Comparison of ENCODE assay signal across 8 mouse cellular contexts in the genomic region with DNA sequence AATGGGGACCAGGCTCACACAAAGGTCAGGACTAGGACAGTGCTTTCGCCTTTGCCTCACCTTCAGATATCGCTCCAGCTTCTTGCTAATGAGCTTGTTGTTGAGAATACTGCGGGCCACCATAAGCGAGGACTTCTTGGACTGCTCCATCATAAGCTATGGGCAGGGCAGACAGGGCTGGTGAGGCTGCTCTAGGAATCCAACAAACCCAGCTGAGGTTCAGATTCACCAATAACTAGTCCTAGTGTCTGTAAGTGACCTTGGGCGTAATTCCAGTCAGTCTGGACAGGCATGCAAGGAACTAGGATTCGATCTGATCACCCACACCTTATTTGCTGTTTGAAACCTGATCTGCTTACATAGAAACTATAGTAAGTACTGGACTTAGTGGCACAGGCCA. TPM values are rescaled to one million over a fixed set of nuclear protein-coding genes. Genes with fewer than 3 reads are reported as not detected.
DNase-seq lines count a peak whose midpoint lies in the region; ATAC-seq and TF ChIP-seq lines count a peak whose summit lies in the region.

No protein-coding gene starts in this region.

- peak overlapping the region; percentile 71 for H3K4me3 ChIP-seq in cerebellum, adult 2 months (replicated peaks; ENCODE audit: insufficient read depth, low read depth, low read length)
- peak overlapping the region; percentile 98 for H3K4me3 ChIP-seq in kidney, embryonic 16.5 days (ENCODE audit: low read length)
- peak overlapping the region; percentile 77 for H3K4me3 ChIP-seq in neural tube, embryonic 15.5 days (replicated peaks)

- TF ChIP-seq CTCF in cerebellum, adult 2 months (IDR thresholded peaks at IDR 0.05; ENCODE audit: borderline replicate concordance, insufficient read depth, low read depth, low read length), result no peak

- H3K4me1 ChIP-seq in cerebellum, adult 2 months (ENCODE audit: control insufficient read depth, insufficient read depth, low read length), result peaks cover 3% of the 10 kb centered on the region; the same call in 1 of the 2 replicates
- H3K4me1 ChIP-seq in kidney, embryonic 16.5 days (ENCODE audit: insufficient read depth, low read length), result peaks cover 12% of the 10 kb centered on the region
- peaks cover 36% of the 10 kb centered on the region for H3K4me1 ChIP-seq in neural tube, embryonic 15.5 days

- TF ChIP-seq POLR2A in cerebellum, adult 2 months (IDR thresholded peaks at IDR 0.05; ENCODE audit: borderline replicate concordance, insufficient read depth, low read length), result no peak

- H3K27me3 ChIP-seq in cerebellum, adult 2 months (ENCODE audit: control insufficient read depth, insufficient read depth, low read length), result no peaks in the 10 kb centered on the region
- no peaks in the 10 kb centered on the region for H3K27me3 ChIP-seq in kidney, embryonic 16.5 days (ENCODE audit: insufficient read depth, low read length)
- H3K27me3 ChIP-seq in neural tube, embryonic 15.5 days (replicated peaks), result no peaks in the 10 kb centered on the region

- H3K36me3 ChIP-seq in kidney, embryonic 16.5 days (ENCODE audit: insufficient read depth, low read length), result peaks cover 29% of the 10 kb centered on the region
- H3K36me3 ChIP-seq in neural tube, embryonic 15.5 days, result peaks cover 50% of the 10 kb centered on the region

- peak overlapping the region; percentile 72 for H3K9ac ChIP-seq in kidney, embryonic 16.5 days (replicated peaks; ENCODE audit: low read length)
- peak overlapping the region; percentile 79 for H3K9ac ChIP-seq in neural tube, embryonic 15.5 days (replicated peaks)

- intact Hi-C loops in gastrocnemius, postnatal 14 days (cut with DNase I; ENCODE audit: low total_unique reads), result no loop called here

- 19% methylated on average over 6 of the region's 6 CpGs for WGBS in cerebellum, adult 2 months
- 11% methylated on average over 6 of the region's 6 CpGs for WGBS in kidney, embryonic 16.5 days
- WGBS in neural tube, embryonic 15.5 days, result 28% methylated on average over 6 of the region's 6 CpGs

- ATAC-seq in erythroid progenitor cell, adult 5-6 weeks (replicated peaks; ENCODE audit: low FRiP score, poor library complexity, severe bottlenecking), result peak; percentile 1; the same call in 1 of the 2 replicates
- 0 out of 2 replicates have a peak, but pooled peaks have one; percentile 1 for ATAC-seq in kidney, embryonic 16.5 days (ENCODE audit: low FRiP score, low TSS enrichment)
- ATAC-seq in neural tube, embryonic 15.5 days (ENCODE audit: low FRiP score), result peak; percentile 0; the same call in 1 of the 2 replicates

- peak overlapping the region; percentile 63 for H3K4me2 ChIP-seq in kidney, embryonic 16.5 days (replicated peaks; ENCODE audit: low read depth, low read length)
- H3K4me2 ChIP-seq in neural tube, embryonic 15.5 days, result peak overlapping the region; percentile 83

- DNase-seq in cerebellum, adult 2 months, result no peak
- no peak for DNase-seq in cerebellum, postnatal 36 days
- DNase-seq in 416B (ENCODE audit: low read depth), result peak; percentile 36
- no peak for DNase-seq in testis, postnatal 14 days (ENCODE audit: low spot score)
- no peak for DNase-seq in gastrocnemius, postnatal 14 days

- no peaks in the 10 kb centered on the region for H3K9me3 ChIP-seq in kidney, embryonic 16.5 days (ENCODE audit: low read length)
- no peaks in the 10 kb centered on the region for H3K9me3 ChIP-seq in neural tube, embryonic 15.5 days (replicated peaks)

- H3K27ac ChIP-seq in cerebellum, adult 2 months (ENCODE audit: insufficient read depth, low read length), result 0 out of 2 replicates have a peak overlapping the region, but pooled peaks have one; percentile 33
- peak overlapping the region; percentile 97 for H3K27ac ChIP-seq in kidney, embryonic 16.5 days (ENCODE audit: low read length)
- H3K27ac ChIP-seq in neural tube, embryonic 15.5 days (replicated peaks), result peak overlapping the region; percentile 99

RNA-seq across cellular contexts. Expression of a gene that starts 0.8 kb away (rescaled TPM):
- polyA plus RNA-seq in cerebellum, adult 2 months (2012; rRNA removed), result 117 and 127 TPM in 2 replicates
- total RNA-seq in erythroid progenitor cell, adult 5-6 weeks (2015; ENCODE audit: low replicate concordance), result 26.8 and 33.5 TPM in 2 replicates
- 60.9 and 62.4 TPM in 2 replicates for total RNA-seq in erythroid progenitor cell, adult 5-6 weeks (2017; ENCODE audit: low replicate concordance)
- 112 and 126 TPM in 2 replicates for polyA plus RNA-seq in kidney, embryonic 16.5 days (2015; fragmentation: Nextera tagmentation; extraction: Ambion mirVana)
- polyA plus RNA-seq in neural tube, embryonic 15.5 days (2015; fragmentation: Nextera tagmentation; extraction: Ambion mirVana), result 100 and 101 TPM in 2 replicates
- total RNA-seq in gastrocnemius, postnatal 14 days (2021), result 10 to 100 TPM; 29.3 to 30.5 TPM

RNA-seq across cellular contexts. Expression of a gene that starts 28.6 kb away (rescaled TPM):
- 279 and 287 TPM in 2 replicates for polyA plus RNA-seq in cerebellum, adult 2 months (2012; rRNA removed)
- 45.8 and 108 TPM in 2 replicates for total RNA-seq in erythroid progenitor cell, adult 5-6 weeks (2015; ENCODE audit: low replicate concordance)
- 150 and 167 TPM in 2 replicates for total RNA-seq in erythroid progenitor cell, adult 5-6 weeks (2017; ENCODE audit: low replicate concordance)
- polyA plus RNA-seq in kidney, embryonic 16.5 days (2015; fragmentation: Nextera tagmentation; extraction: Ambion mirVana), result 124 and 130 TPM in 2 replicates
- 146 and 170 TPM in 2 replicates for polyA plus RNA-seq in neural tube, embryonic 15.5 days (2015; fragmentation: Nextera tagmentation; extraction: Ambion mirVana)
- 10 to 100 TPM; 20.8 to 28.0 TPM for total RNA-seq in gastrocnemius, postnatal 14 days (2021)

RNA-seq across cellular contexts. Expression of a gene that starts 37.3 kb away (rescaled TPM):
- polyA plus RNA-seq in cerebellum, adult 2 months (2012; rRNA removed), result 54.5 and 55.0 TPM in 2 replicates
- total RNA-seq in erythroid progenitor cell, adult 5-6 weeks (2015; ENCODE audit: low replicate concordance), result 116 and 144 TPM in 2 replicates
- 61.8 and 82.5 TPM in 2 replicates for total RNA-seq in erythroid progenitor cell, adult 5-6 weeks (2017; ENCODE audit: low replicate concordance)
- polyA plus RNA-seq in kidney, embryonic 16.5 days (2015; fragmentation: Nextera tagmentation; extraction: Ambion mirVana), result 84.5 and 99.3 TPM in 2 replicates
- 73.9 and 84.4 TPM in 2 replicates for polyA plus RNA-seq in neural tube, embryonic 15.5 days (2015; fragmentation: Nextera tagmentation; extraction: Ambion mirVana)
- total RNA-seq in gastrocnemius, postnatal 14 days (2021), result 10 to 100 TPM; 47.0 to 47.7 TPM

Comparison
In these comparisons a context has a peak if more than half of its experiments do, and no peak if none do; other contexts are left out.
1. H3K27ac ChIP-seq: peak in every context shown above with its lines; median percentile 99 in neural tube, embryonic 15.5 days; 97 in kidney, embryonic 16.5 days; 33 in cerebellum, adult 2 months.